Mouse (Mus musculus): ENCODE data around the gene 1700001O22Rik.

Gene 1700001O22Rik

DNA sequence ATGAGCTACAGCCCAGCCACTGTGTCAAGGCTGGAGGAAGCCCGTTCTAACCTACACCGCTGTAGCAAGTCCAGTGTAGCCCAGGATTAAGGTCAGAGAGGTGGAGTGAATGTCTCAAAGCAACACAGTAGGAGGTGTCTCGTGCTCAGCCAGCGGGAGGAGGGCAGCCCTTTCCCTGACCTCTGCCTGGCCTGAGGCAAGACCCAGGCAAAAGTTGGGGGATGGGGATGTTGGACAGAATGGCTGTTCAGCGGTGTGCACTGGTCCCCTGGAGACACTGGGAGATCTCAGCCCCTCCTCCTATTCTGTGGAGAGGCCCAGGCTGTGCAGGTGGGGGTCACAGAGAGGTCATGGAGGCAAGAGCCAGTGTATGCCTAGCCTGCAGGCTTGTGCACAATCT lies 24.2 kb downstream of the 1700001O22Rik start:
- DNase-seq (ENCODE audit: low read depth, low spot score): no peak

GRCm38 (mm10) chr2:30778235-30778634 lies 25.2 kb downstream of the 1700001O22Rik start:
- no peak for DNase-seq (ENCODE audit: low read depth, low spot score)

- DNase-seq (ENCODE audit: low read depth, low spot score): no peak
Observed at GRCm38 (mm10) chr2:30777266-30777665, 26.2 kb downstream of the 1700001O22Rik start.

- no peak for DNase-seq (ENCODE audit: low read depth, low spot score)
Observed at GRCm38 (mm10) chr2:30775955-30776354, 27.5 kb downstream of the 1700001O22Rik start.

- no peak for DNase-seq (ENCODE audit: low read depth, low spot score)
Observed at GRCm38 (mm10) chr2:30773313-30774005, 30.0 kb downstream of the 1700001O22Rik start.

GRCm38 (mm10) chr2:30772581-30773312 lies 30.7 kb downstream of the 1700001O22Rik start:
- peak; percentile 79 for DNase-seq (ENCODE audit: low read depth, low spot score)

DNA sequence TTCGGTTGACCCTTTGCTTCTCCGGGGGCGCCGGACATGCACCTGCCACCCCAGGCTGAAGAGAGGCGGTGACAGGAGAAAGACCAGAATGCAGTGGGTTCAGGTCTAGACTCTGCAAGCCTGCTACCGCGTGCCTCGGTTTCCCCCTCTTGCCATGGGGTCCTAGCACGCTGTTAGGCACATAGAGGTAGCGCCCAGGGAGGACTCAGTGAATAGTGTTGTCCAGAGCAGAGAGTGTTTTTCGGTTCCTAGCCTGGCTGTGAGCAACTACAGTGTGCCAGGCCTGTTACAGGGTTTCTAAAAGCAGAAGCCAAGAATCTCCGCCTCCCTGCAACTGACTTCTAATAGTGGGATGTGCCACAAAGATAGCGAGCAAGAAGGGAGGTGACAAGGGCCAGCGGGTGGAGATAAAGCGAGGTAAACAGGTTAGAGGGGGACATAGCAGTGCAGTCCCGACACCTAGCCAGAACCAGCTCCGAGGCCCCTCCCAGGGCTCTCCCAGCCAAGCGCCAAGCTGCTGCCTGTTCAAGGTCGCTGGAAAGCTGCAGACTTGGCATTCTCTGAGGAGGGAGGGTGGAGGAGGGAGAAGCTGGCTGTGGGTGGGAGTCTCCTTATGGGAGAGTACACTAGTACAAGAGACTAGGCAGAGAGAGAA lies 31.5 kb downstream of the 1700001O22Rik start:
- peak; percentile 71 for DNase-seq (ENCODE audit: low read depth, low spot score)

- DNase-seq (ENCODE audit: low read depth, low spot score): no peak
Observed at GRCm38 (mm10) chr2:30771368-30771805, 32.1 kb downstream of the 1700001O22Rik start.

GRCm38 (mm10) chr2:30769187-30769586 lies 34.3 kb downstream of the 1700001O22Rik start:
- no peak for DNase-seq (ENCODE audit: low read depth, low spot score)

GRCm38 (mm10) chr2:30768529-30768928 lies 34.9 kb downstream of the 1700001O22Rik start:
- DNase-seq (ENCODE audit: low read depth, low spot score): no peak

DNA sequence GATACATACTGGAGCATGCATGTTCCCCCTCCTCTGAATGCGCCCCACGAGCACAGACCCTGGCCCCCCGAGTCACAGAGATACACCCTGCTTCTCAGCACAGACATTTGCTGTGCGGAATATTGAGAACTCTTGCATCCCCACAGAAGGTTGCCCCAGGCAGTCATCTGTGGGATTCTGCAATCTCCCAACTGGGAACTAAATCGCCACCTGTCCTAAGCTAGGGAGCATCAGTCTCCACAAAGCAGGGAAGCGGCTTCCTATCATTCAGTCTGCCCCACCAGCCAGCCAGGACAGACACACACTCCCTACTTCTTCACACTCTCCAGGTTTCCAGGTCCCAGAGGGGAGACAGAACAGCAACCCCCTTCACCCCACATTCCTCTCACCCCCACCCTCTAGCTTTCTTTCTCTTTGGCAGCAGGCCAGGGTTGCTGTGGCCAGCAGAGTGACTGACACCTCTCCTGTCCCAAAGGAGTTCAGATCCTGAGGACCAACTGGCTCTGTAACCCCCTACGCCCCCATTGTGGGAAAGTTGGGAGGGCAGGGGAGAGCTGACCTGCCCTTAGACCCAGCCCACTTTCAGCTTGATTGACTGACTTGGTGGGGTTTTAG lies 35.7 kb downstream of the 1700001O22Rik start:
- DNase-seq (ENCODE audit: low read depth, low spot score): no peak

DNA sequence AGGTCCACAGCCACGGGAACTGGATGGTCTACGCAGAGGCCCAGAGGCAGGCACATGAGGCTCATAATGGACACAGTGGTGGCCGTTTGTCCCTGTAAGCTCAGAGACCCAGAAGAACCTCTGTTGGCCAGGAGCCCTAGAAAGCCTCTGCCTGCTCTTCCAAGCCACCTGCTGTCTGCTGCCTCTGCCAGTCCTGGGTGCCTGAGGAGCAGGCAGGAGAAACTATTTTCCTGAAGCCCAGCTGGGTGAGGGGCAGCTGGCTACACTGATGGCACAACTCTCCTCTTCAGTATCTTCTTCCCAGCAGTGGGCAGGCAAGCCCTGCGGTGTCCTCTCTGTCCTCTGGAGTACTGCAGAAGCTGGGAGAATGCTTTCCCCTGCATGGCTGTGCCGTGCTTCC lies 37.0 kb downstream of the 1700001O22Rik start:
- no peak for DNase-seq (ENCODE audit: low read depth, low spot score)

- DNase-seq (ENCODE audit: low read depth, low spot score): peak; percentile 79
Observed at GRCm38 (mm10) chr2:30760706-30761105, 42.8 kb downstream of the 1700001O22Rik start.

GRCm38 (mm10) chr2:30759858-30760547 lies 43.5 kb downstream of the 1700001O22Rik start:
- DNase-seq (ENCODE audit: low read depth, low spot score): no peak

DNA sequence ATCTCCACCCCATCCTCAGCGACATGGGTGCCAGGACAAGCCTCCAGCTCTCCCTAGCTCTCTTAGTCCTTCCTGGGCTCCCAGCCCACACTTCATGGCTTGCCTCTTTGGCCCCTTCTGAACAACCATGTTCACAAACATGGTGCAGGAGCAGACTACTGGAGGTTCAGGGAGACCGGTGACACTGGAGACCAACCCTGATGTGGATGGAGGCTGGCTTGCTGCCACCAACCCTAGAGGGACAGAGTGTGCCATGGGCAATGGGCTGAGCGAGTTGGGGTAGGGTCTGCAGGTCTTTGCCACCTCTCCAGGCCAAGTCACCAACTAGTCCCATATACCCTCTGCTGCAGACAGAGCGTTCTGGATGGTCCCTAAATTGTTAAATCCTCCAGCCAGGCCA lies 44.0 kb downstream of the 1700001O22Rik start:
- DNase-seq (ENCODE audit: low read depth, low spot score): no peak

- DNase-seq (ENCODE audit: low read depth, low spot score): no peak
Observed at GRCm38 (mm10) chr2:30759088-30759374, 44.4 kb downstream of the 1700001O22Rik start.

GRCm38 (mm10) chr2:30758341-30759087 lies 44.9 kb downstream of the 1700001O22Rik start:
- peak; percentile 72 for DNase-seq (ENCODE audit: low read depth, low spot score)

GRCm38 (mm10) chr2:30756962-30757715 lies 46.3 kb downstream of the 1700001O22Rik start:
- no peak for DNase-seq (ENCODE audit: low read depth, low spot score)

GRCm38 (mm10) chr2:30755985-30756765 lies 47.3 kb downstream of the 1700001O22Rik start:
- peak; percentile 68 for DNase-seq (ENCODE audit: low read depth, low spot score)

Data from 3T3-L1 (cell line).